Mouse (Mus musculus): ENCODE data around the gene Irak4. TPM values are rescaled to one million over a fixed set of nuclear protein-coding genes. Genes with fewer than 3 reads are reported as not detected.

Gene Irak4
- 2.1 TPM for polyA plus RNA-seq (2014; fragmentation: Illumina TruSeq; extraction: RNeasy Lipid Tissue Mini Kit (QIAGEN cat#74804); ENCODE audit: low read depth, low replicate concordance)

GRCm38 (mm10) chr15:94543409-94544051 lies at the start of gene Irak4, which contains the start of gene Pus7l:
Gene Irak4, plus strand, starts transcription at chr15:94543643.
Gene Pus7l, minus strand, starts transcription at chr15:94543547.

GRCm38 (mm10) chr15:94589219-94590075 lies 46.0 kb downstream of the Irak4 start, which contains the start of gene Twf1:
Gene Twf1, minus strand, starts transcription at chr15:94589889.

GRCm38 (mm10) chr15:94628830-94629601 lies 85.6 kb downstream of the Irak4 start, which contains the start of gene Tmem117:
Gene Tmem117, plus strand, starts transcription at chr15:94629232.

Other genes starting within 250 kb of the Irak4 start
- 1.8 TPM for gene Adamts20, start 78.2 kb upstream of the Irak4 start, polyA plus RNA-seq (2014; fragmentation: Illumina TruSeq; extraction: RNeasy Lipid Tissue Mini Kit (QIAGEN cat#74804); ENCODE audit: low read depth, low replicate concordance)
- 3.9 TPM for gene Pus7l, start 96 bp upstream of the Irak4 start, polyA plus RNA-seq (2014; fragmentation: Illumina TruSeq; extraction: RNeasy Lipid Tissue Mini Kit (QIAGEN cat#74804); ENCODE audit: low read depth, low replicate concordance)
- gene Twf1, start 46.2 kb downstream of the Irak4 start, polyA plus RNA-seq (2014; fragmentation: Illumina TruSeq; extraction: RNeasy Lipid Tissue Mini Kit (QIAGEN cat#74804); ENCODE audit: low read depth, low replicate concordance) = 39.4 TPM
- 3.5 TPM for gene Tmem117, start 85.6 kb downstream of the Irak4 start, polyA plus RNA-seq (2014; fragmentation: Illumina TruSeq; extraction: RNeasy Lipid Tissue Mini Kit (QIAGEN cat#74804); ENCODE audit: low read depth, low replicate concordance)